Mouse (Mus musculus) bone marrow, adult 2 months (tissue): ENCODE measurements around the gene Ikzf1. TPM values are rescaled to one million over a fixed set of nuclear protein-coding genes. Genes with fewer than 3 reads are reported as not detected.

Experiments
- H3K27ac ChIP-seq: fragments of 200-500 bp; 2 replicates; pipeline ENCODE4 v1.5.1; 2012; ENCODE audit warnings: low read depth, mild to moderate bottlenecking, control low read depth, inconsistent platforms, low read length; ENCODE audit not compliant: control insufficient read depth, poor library complexity, insufficient read depth
- H3K4me1 ChIP-seq: fragments of 200-500 bp; 2 replicates; pipeline ENCODE4 v1.6.1; 2011; ENCODE audit warnings: low read length; ENCODE audit not compliant: control insufficient read depth, insufficient read depth
- H3K4me3 ChIP-seq: fragments of 200-500 bp; replicated peaks from 2 replicates; pipeline ENCODE3; 2011; ENCODE audit warnings: mild to moderate bottlenecking, low read depth, low read length, control low read depth; ENCODE audit not compliant: control insufficient read depth
- CTCF ChIP-seq: fragments of 200-500 bp; IDR thresholded peaks from 2 replicates; pipeline ENCODE4 v1.5.1; 2011; ENCODE audit warnings: low read length, control low read depth; ENCODE audit not compliant: control insufficient read depth, insufficient read depth
- POLR2A ChIP-seq: fragments of 200-500 bp; IDR thresholded peaks from 2 replicates; pipeline ENCODE4 v1.6.1; 2011; ENCODE audit warnings: low read depth, mild to moderate bottlenecking, control low read depth, low read length, borderline replicate concordance; ENCODE audit not compliant: control insufficient read depth
- WGBS: fragments of 180-500 bp; shearing (Covaris S2); methylation state at CpG from one replicate; pipeline ENCODE4 v1.1.7; 2018; 5-methylcytosine and 5-hydroxymethylcytosine counted together
- polyA plus RNA-seq: library from polyadenylated mRNA; stranded (reverse); fragments of >200 nt; gene quantifications from 2 replicates; pipeline ENCODE4 v1.2.4, GENCODE M21; 2011; ENCODE audit warnings: low replicate concordance; ENCODE audit not compliant: missing spikeins, insufficient read depth, insufficient read length

The Ikzf1 gene
- polyA plus RNA-seq, 1 experiment, result 38.1 TPM

GRCm38 (mm10) chr11:11815737-11816136, 130.9 kb downstream of the Ikzf1 start:
- TF ChIP-seq CTCF (no peak), POLR2A (no peak)
- WGBS, result 65% methylated on average over 3 of the region's 3 CpGs
- Histone ChIP-seq H3K4me1 (no peaks in the 10 kb centered on the region; the same call in 1 of the 2 replicates), H3K4me3 (no peak overlapping the region), H3K27ac (no peak overlapping the region)

GRCm38 (mm10) chr11:11818797-11819196, 134.0 kb downstream of the Ikzf1 start:
- no peaks in the 10 kb centered on the region for H3K4me1 ChIP-seq
- WGBS, result 94% methylated on average over 6 of the region's 6 CpGs
- TF ChIP-seq CTCF (no peak), POLR2A (no peak)
- H3K27ac ChIP-seq, result no peak overlapping the region
- H3K4me3 ChIP-seq, result no peak overlapping the region

- TF ChIP-seq POLR2A, result no peak
- TF ChIP-seq CTCF, result no peak
- Histone ChIP-seq H3K4me3 (no peak overlapping the region), H3K27ac (no peak overlapping the region), H3K4me1 (no peaks in the 10 kb centered on the region)
- WGBS, result 74% methylated on average over 5 of the region's 5 CpGs
Observed at GRCm38 (mm10) chr11:11819206-11819605, 134.4 kb downstream of the Ikzf1 start.

GRCm38 (mm10) chr11:11820251-11820650, 135.4 kb downstream of the Ikzf1 start:
- Histone ChIP-seq H3K4me1 (no peaks in the 10 kb centered on the region), H3K4me3 (no peak overlapping the region), H3K27ac (no peak overlapping the region)
- WGBS, result 5% methylated on average over 2 of the region's 2 CpGs
- TF ChIP-seq POLR2A (no peak), CTCF (peak; percentile 35; the same call in 1 of the 2 replicates)

- no peaks in the 10 kb centered on the region for H3K4me1 ChIP-seq
- TF ChIP-seq POLR2A, result no peak
- TF ChIP-seq CTCF, result no peak
- no peak overlapping the region for H3K4me3 ChIP-seq
- 31% methylated on average over 3 of the region's 3 CpGs for WGBS
- no peak overlapping the region for H3K27ac ChIP-seq
Observed at GRCm38 (mm10) chr11:11820737-11821136, 135.9 kb downstream of the Ikzf1 start.

- no peak for TF ChIP-seq POLR2A
- no peak overlapping the region for H3K4me3 ChIP-seq
- H3K4me1 ChIP-seq, result no peaks in the 10 kb centered on the region
- H3K27ac ChIP-seq, result no peak overlapping the region
- WGBS, result 68% methylated on average over 16 of the region's 16 CpGs
Observed at GRCm38 (mm10) chr11:11821387-11821975, 136.7 kb downstream of the Ikzf1 start.

Other genes with a start within 250 kb of the Ikzf1 start
- gene Spata48, start 222.9 kb upstream of the Ikzf1 start, polyA plus RNA-seq, result 1.4 and 1.7 TPM in 2 replicates
- gene Zpbp, start 222.6 kb upstream of the Ikzf1 start, polyA plus RNA-seq, result not detected in 2 replicates
- not detected in 2 replicates for gene 4930512M02Rik, start 57.2 kb upstream of the Ikzf1 start, polyA plus RNA-seq
- 24.9 and 39.4 TPM in 2 replicates for gene Fignl1, start 124.0 kb downstream of the Ikzf1 start, polyA plus RNA-seq
- gene Ddc, start 213.1 kb downstream of the Ikzf1 start, polyA plus RNA-seq, result 1.6 and 2.0 TPM in 2 replicates